Mouse (Mus musculus): ENCODE results near the gene Rtl5. TPM values are rescaled to one million over a fixed set of nuclear protein-coding genes. Genes with fewer than 3 reads are reported as not detected.

Rtl5 gene
- polyA plus RNA-seq, 1 experiment from 2014 or later = 1.1 TPM

GRCm38 (mm10) chrX:102036866-102037361 lies 34.2 kb downstream of the Rtl5 start:
- no peak overlapping the region for H3K4me3 ChIP-seq (replicated peaks)
- no peak for ATAC-seq (ENCODE audit: insufficient number of reproducible peaks, low FRiP score, low TSS enrichment, low read depth)

GRCm38 (mm10) chrX:102035671-102036070 lies 35.4 kb downstream of the Rtl5 start:
- ATAC-seq (ENCODE audit: insufficient number of reproducible peaks, low FRiP score, low TSS enrichment, low read depth) = no peak
- WGBS = 54% methylated on average over 3 of the region's 3 CpGs
- no peaks in the 10 kb centered on the region for H3K36me3 ChIP-seq

More at GRCm38 (mm10) chrX:102036866-102037361, 34.2 kb downstream of the Rtl5 start:
- H3K36me3 ChIP-seq = no peaks in the 10 kb centered on the region
- 73% methylated on average over 3 of the region's 3 CpGs for WGBS
- no peak overlapping the region for H3K4me2 ChIP-seq (replicated peaks)
- no peak overlapping the region for H3K9ac ChIP-seq
- H3K27me3 ChIP-seq = peaks cover under 1% of the 10 kb centered on the region
- H3K9me3 ChIP-seq (replicated peaks) = no peaks in the 10 kb centered on the region
- 0 out of 2 replicates have a peak, but pooled peaks cover 3% of the 10 kb centered on the region for H3K4me1 ChIP-seq
- no peak overlapping the region for H3K27ac ChIP-seq (replicated peaks)

DNA sequence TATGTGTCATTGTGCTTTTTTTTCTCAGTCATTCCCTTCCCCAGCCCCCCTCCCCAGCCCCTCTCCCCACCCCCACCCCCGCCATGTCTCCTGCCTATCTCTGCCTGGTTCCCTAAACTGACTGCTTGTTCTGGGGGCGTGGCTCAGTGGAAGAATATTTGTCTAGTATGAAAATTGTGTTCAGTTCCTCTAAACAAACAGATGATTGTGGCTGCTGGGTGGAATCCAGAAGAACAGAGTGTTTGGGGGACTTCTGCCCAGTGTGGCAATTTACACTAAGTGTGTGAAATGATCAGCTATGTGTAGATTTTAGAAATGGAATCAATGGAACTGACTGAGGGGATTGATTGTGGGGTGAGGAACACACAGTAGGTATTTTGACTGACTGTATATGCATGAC lies 37.5 kb downstream of the Rtl5 start:
- no peak overlapping the region for H3K4me3 ChIP-seq (replicated peaks)
- H3K9ac ChIP-seq = no peak overlapping the region
- no peak overlapping the region for H3K4me2 ChIP-seq (replicated peaks)
- WGBS = 83% methylated on average over 2 of the region's 2 CpGs
- H3K4me1 ChIP-seq = 0 out of 2 replicates have a peak, but pooled peaks cover 3% of the 10 kb centered on the region
- H3K27me3 ChIP-seq = no peaks in the 10 kb centered on the region; the same call in 1 of the 2 replicates
- H3K9me3 ChIP-seq (replicated peaks) = no peaks in the 10 kb centered on the region
- no peak for ATAC-seq (ENCODE audit: insufficient number of reproducible peaks, low FRiP score, low TSS enrichment, low read depth)
- no peak overlapping the region for H3K27ac ChIP-seq (replicated peaks)
- H3K36me3 ChIP-seq = no peaks in the 10 kb centered on the region

More at GRCm38 (mm10) chrX:102035671-102036070, 35.4 kb downstream of the Rtl5 start:
- 0 out of 2 replicates have a peak, but pooled peaks cover 3% of the 10 kb centered on the region for H3K4me1 ChIP-seq
- no peak overlapping the region for H3K4me2 ChIP-seq (replicated peaks)
- H3K4me3 ChIP-seq (replicated peaks) = no peak overlapping the region
- no peaks in the 10 kb centered on the region for H3K9me3 ChIP-seq (replicated peaks)
- no peak overlapping the region for H3K27ac ChIP-seq (replicated peaks)
- H3K9ac ChIP-seq = no peak overlapping the region
- H3K27me3 ChIP-seq = no peaks in the 10 kb centered on the region; the same call in 1 of the 2 replicates

- Histone ChIP-seq H3K9me3 (replicated peaks) (no peaks in the 10 kb centered on the region), H3K4me2 (replicated peaks) (no peak overlapping the region), H3K4me3 (replicated peaks) (no peak overlapping the region), H3K27me3 (no peaks in the 10 kb centered on the region; the same call in 1 of the 2 replicates), H3K36me3 (no peaks in the 10 kb centered on the region), H3K27ac (replicated peaks) (no peak overlapping the region), H3K4me1 (no peaks in the 10 kb centered on the region), H3K9ac (no peak overlapping the region)
- 74% methylated on average over 8 of the region's 8 CpGs for WGBS
- no peak for ATAC-seq (ENCODE audit: insufficient number of reproducible peaks, low FRiP score, low TSS enrichment, low read depth)
Observed at GRCm38 (mm10) chrX:102032431-102032830, 38.7 kb downstream of the Rtl5 start.

GRCm38 (mm10) chrX:102031851-102032250 lies 39.3 kb downstream of the Rtl5 start:
- H3K36me3 ChIP-seq = no peaks in the 10 kb centered on the region
- 62% methylated on average over 6 of the region's 6 CpGs for WGBS
- H3K4me2 ChIP-seq (replicated peaks) = no peak overlapping the region
- no peak for ATAC-seq (ENCODE audit: insufficient number of reproducible peaks, low FRiP score, low TSS enrichment, low read depth)
- H3K4me1 ChIP-seq = no peaks in the 10 kb centered on the region
- no peak overlapping the region for H3K9ac ChIP-seq
- H3K27ac ChIP-seq (replicated peaks) = no peak overlapping the region
- H3K4me3 ChIP-seq (replicated peaks) = no peak overlapping the region
- no peaks in the 10 kb centered on the region; the same call in 1 of the 2 replicates for H3K27me3 ChIP-seq
- H3K9me3 ChIP-seq (replicated peaks) = no peaks in the 10 kb centered on the region

- no peaks in the 10 kb centered on the region for H3K36me3 ChIP-seq
- no peaks in the 10 kb centered on the region for H3K9me3 ChIP-seq (replicated peaks)
- no peak overlapping the region for H3K9ac ChIP-seq
- H3K4me3 ChIP-seq (replicated peaks) = no peak overlapping the region
- H3K4me2 ChIP-seq (replicated peaks) = no peak overlapping the region
- H3K27me3 ChIP-seq = 0 out of 2 replicates have a peak, but pooled peaks cover 3% of the 10 kb centered on the region
- no peaks in the 10 kb centered on the region for H3K4me1 ChIP-seq
- WGBS = 57% methylated on average over 3 of the region's 3 CpGs
- ATAC-seq (ENCODE audit: insufficient number of reproducible peaks, low FRiP score, low TSS enrichment, low read depth) = no peak
- no peak overlapping the region for H3K27ac ChIP-seq (replicated peaks)
Observed at GRCm38 (mm10) chrX:102024976-102025375, 46.1 kb downstream of the Rtl5 start.

GRCm38 (mm10) chrX:102019471-102020240 lies 51.4 kb downstream of the Rtl5 start:
- H3K27ac ChIP-seq (replicated peaks) = no peak overlapping the region
- WGBS = 74% methylated on average over 7 of the region's 7 CpGs
- H3K9me3 ChIP-seq (replicated peaks) = no peaks in the 10 kb centered on the region
- H3K36me3 ChIP-seq = no peaks in the 10 kb centered on the region
- H3K4me1 ChIP-seq = no peaks in the 10 kb centered on the region
- H3K4me3 ChIP-seq (replicated peaks) = no peak overlapping the region
- H3K4me2 ChIP-seq (replicated peaks) = no peak overlapping the region
- no peak overlapping the region for H3K9ac ChIP-seq
- ATAC-seq (ENCODE audit: insufficient number of reproducible peaks, low FRiP score, low TSS enrichment, low read depth) = no peak
- peaks cover 13% of the 10 kb centered on the region; the same call in 1 of the 2 replicates for H3K27me3 ChIP-seq

- Histone ChIP-seq H3K4me1 (no peaks in the 10 kb centered on the region), H3K27me3 (peaks cover 18% of the 10 kb centered on the region), H3K27ac (replicated peaks) (no peak overlapping the region), H3K36me3 (no peaks in the 10 kb centered on the region), H3K9ac (no peak overlapping the region), H3K4me3 (replicated peaks) (no peak overlapping the region), H3K9me3 (replicated peaks) (no peaks in the 10 kb centered on the region), H3K4me2 (replicated peaks) (no peak overlapping the region)
- ATAC-seq (ENCODE audit: insufficient number of reproducible peaks, low FRiP score, low TSS enrichment, low read depth) = no peak
- 53% methylated on average over 3 of the region's 3 CpGs for WGBS
Observed at GRCm38 (mm10) chrX:102018890-102019289, 52.2 kb downstream of the Rtl5 start.

DNA sequence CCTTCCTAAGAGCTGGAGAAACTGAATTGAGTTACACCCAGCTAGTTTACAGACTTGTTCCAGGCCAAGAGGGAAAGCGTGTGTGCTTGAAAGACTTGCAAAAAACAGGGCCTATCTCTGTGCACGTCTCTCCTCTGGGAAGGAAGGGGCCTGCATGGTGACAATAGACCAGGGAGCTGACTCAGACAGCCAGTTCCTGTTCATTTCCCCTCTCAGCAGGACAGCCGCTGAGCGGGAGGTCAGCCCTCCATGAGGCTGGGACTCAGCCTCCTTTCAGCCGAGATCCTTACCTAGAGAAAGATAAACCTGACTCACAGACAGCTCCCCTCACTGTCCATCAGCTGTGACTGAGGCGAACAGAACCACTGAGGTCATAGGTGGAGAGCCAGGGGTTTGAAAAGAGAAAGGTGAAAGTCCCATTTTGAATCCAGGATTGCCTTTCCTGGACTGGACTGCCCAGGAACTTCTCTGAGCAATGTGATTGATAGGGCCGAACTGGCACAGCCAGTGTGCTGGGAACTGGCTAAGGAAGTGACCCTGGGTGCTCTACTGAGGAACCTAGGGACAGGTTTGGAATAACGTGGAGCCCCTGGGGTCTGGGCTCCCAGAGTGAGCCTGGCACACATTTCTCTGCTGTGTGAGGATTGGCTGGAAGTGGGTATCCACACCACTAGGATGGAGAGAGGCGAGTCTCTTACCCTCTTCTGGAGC lies 53.7 kb downstream of the Rtl5 start:
- Histone ChIP-seq H3K36me3 (no peaks in the 10 kb centered on the region), H3K4me3 (replicated peaks) (no peak overlapping the region), H3K9ac (no peak overlapping the region), H3K4me1 (no peaks in the 10 kb centered on the region), H3K27me3 (peaks cover 20% of the 10 kb centered on the region), H3K27ac (replicated peaks) (no peak overlapping the region), H3K4me2 (replicated peaks) (no peak overlapping the region), H3K9me3 (replicated peaks) (no peaks in the 10 kb centered on the region)
- ATAC-seq (ENCODE audit: insufficient number of reproducible peaks, low FRiP score, low TSS enrichment, low read depth) = no peak
- 57% methylated on average over 9 of the region's 9 CpGs for WGBS
